Mouse (Mus musculus) myocyte (in vitro differentiated cells): ENCODE results near the gene Ncstn. TPM values are rescaled to one million over a fixed set of nuclear protein-coding genes. Genes with fewer than 3 reads are reported as not detected.

ENCODE experiments used
- H3K27me3 ChIP-seq: one replicate; pipeline ENCODE4 v1.6.1; 2011; ENCODE audit not compliant: control insufficient read depth, insufficient read depth, insufficient read length
- H3K36me3 ChIP-seq: one replicate; pipeline ENCODE4 v1.6.1; 2011; ENCODE audit not compliant: control insufficient read depth, insufficient read depth
- H3K4me2 ChIP-seq: one replicate; pipeline ENCODE4 v1.6.1; 2011; ENCODE audit warnings: low read depth, control low read depth
- H3K4me3 ChIP-seq: one replicate; pipeline ENCODE4 v1.5.1; 2011; ENCODE audit warnings: mild to moderate bottlenecking, control low read depth, moderate library complexity
- H3K79me2 ChIP-seq: one replicate; pipeline ENCODE4 v1.6.1; 2011; ENCODE audit not compliant: control insufficient read depth, insufficient read depth
- H3ac ChIP-seq: one replicate; pipeline ENCODE4 v1.6.1; 2011; ENCODE audit not compliant: control insufficient read depth, insufficient read length
- CEBPB ChIP-seq: IDR thresholded peaks from 2 replicates; pipeline ENCODE4 v1.6.1; 2011; ENCODE audit warnings: mild to moderate bottlenecking, moderate library complexity; ENCODE audit not compliant: poor library complexity, insufficient read depth, severe bottlenecking
- E2F4 ChIP-seq: IDR thresholded peaks from one replicate; pipeline ENCODE4 v1.6.1; 2011; ENCODE audit warnings: mild to moderate bottlenecking, control low read depth, moderate library complexity; ENCODE audit not compliant: insufficient read depth
- MAX ChIP-seq: IDR thresholded peaks from one replicate; pipeline ENCODE4 v1.6.1; 2011; ENCODE audit warnings: low read depth, mild to moderate bottlenecking, control low read depth
- MYOD1 ChIP-seq, 3 experiments: IDR thresholded peaks; one replicate each; pipeline ENCODE4 v1.6.1; 2011; ENCODE audit warnings: control low read depth in 2 of 3, low read depth in 2 of 3, mild to moderate bottlenecking in 2 of 3, moderate library complexity in 1 of 3; ENCODE audit not compliant: insufficient read length in 2 of 3, control insufficient read depth in 1 of 3
- MYOG ChIP-seq, 3 experiments: IDR thresholded peaks; one replicate each; pipeline ENCODE4 v1.6.1; 2011; ENCODE audit warnings: control low read depth in 2 of 3, low read depth in 2 of 3, mild to moderate bottlenecking in 2 of 3; ENCODE audit not compliant: insufficient read length in 2 of 3, control insufficient read depth in 1 of 3, insufficient read depth in 1 of 3
- POLR2A ChIP-seq: IDR thresholded peaks from one replicate; pipeline ENCODE4 v1.6.1; 2011; ENCODE audit warnings: low read depth, mild to moderate bottlenecking, control low read depth, moderate library complexity; ENCODE audit not compliant: insufficient read length
- POLR2AphosphoS2 ChIP-seq: IDR thresholded peaks from one replicate; pipeline ENCODE4 v1.6.1; 2011; ENCODE audit warnings: low read depth, control low read depth; ENCODE audit not compliant: insufficient read length
- REST ChIP-seq: IDR thresholded peaks from one replicate; pipeline ENCODE4 v1.6.1; 2011; ENCODE audit warnings: mild to moderate bottlenecking, control low read depth, moderate library complexity; ENCODE audit not compliant: insufficient read depth, insufficient read length
- SRF ChIP-seq: IDR thresholded peaks from one replicate; pipeline ENCODE4 v1.6.1; 2011; ENCODE audit warnings: low read depth; ENCODE audit not compliant: control insufficient read depth, insufficient read length
- TCF12 ChIP-seq: IDR thresholded peaks from one replicate; pipeline ENCODE4 v1.6.1; 2011; ENCODE audit warnings: mild to moderate bottlenecking, control low read depth; ENCODE audit not compliant: poor library complexity, insufficient read depth, severe bottlenecking
- TCF3 ChIP-seq: IDR thresholded peaks from one replicate; pipeline ENCODE4 v1.6.1; 2011; ENCODE audit warnings: low read depth, control low read depth; ENCODE audit not compliant: insufficient read length
- USF1 ChIP-seq: IDR thresholded peaks from one replicate; pipeline ENCODE4 v1.6.1; 2011; ENCODE audit warnings: low read depth, mild to moderate bottlenecking, control low read depth, moderate library complexity
- polyA plus RNA-seq: library from polyadenylated mRNA; unstranded; fragments of >200 nt; fragmentation: generic; extraction: Trizol; gene quantifications from one replicate; pipeline ENCODE4 v1.2.1, GENCODE M21; 2012; ENCODE audit warnings: missing spikeins

Ncstn gene
- polyA plus RNA-seq, 1 experiment: 49.7 TPM

GRCm38 (mm10) chr1:172025201-172025904, 57.2 kb downstream of the Ncstn start:
- no peaks in the 10 kb centered on the region for H3K36me3 ChIP-seq
- H3ac ChIP-seq: no peak overlapping the region
- H3K4me2 ChIP-seq: peak overlapping the region; percentile 82
- H3K79me2 ChIP-seq: peaks cover 3% of the 10 kb centered on the region
- peak overlapping the region; percentile 40 for H3K4me3 ChIP-seq
- no peaks in the 10 kb centered on the region for H3K27me3 ChIP-seq
- TF ChIP-seq POLR2AphosphoS2: no peak
- TF ChIP-seq MAX: no peak
- no peak for TF ChIP-seq USF1
- TF ChIP-seq CEBPB: no peak
- TF ChIP-seq POLR2A: no peak
- no peak for TF ChIP-seq TCF3
- no peak for TF ChIP-seq MYOD1 (IDR thresholded peaks at IDR 0.05; ENCODE audit: control insufficient read depth in 1 of 3, insufficient read length in 2 of 3, low read depth in 2 of 3)
- no peak for TF ChIP-seq MYOG (IDR thresholded peaks at IDR 0.05; ENCODE audit: control insufficient read depth in 1 of 3, insufficient read depth in 1 of 3, insufficient read length in 2 of 3, low read depth in 2 of 3)

- Histone ChIP-seq H3ac (no peak overlapping the region), H3K36me3 (no peaks in the 10 kb centered on the region), H3K27me3 (no peaks in the 10 kb centered on the region), H3K4me3 (no peak overlapping the region), H3K79me2 (peaks cover 3% of the 10 kb centered on the region), H3K4me2 (no peak overlapping the region)
- no peak for TF ChIP-seq POLR2A
Measured at GRCm38 (mm10) chr1:172024140-172024895, 58.3 kb downstream of the Ncstn start.

GRCm38 (mm10) chr1:172019863-172020521, 62.6 kb downstream of the Ncstn start:
- H3K36me3 ChIP-seq: no peaks in the 10 kb centered on the region
- H3K27me3 ChIP-seq: no peaks in the 10 kb centered on the region
- H3K4me3 ChIP-seq: no peak overlapping the region
- TF ChIP-seq MYOG (IDR thresholded peaks at IDR 0.05; ENCODE audit: control insufficient read depth in 1 of 3, insufficient read depth in 1 of 3, insufficient read length in 2 of 3, low read depth in 2 of 3) (no peak), POLR2A (no peak), REST (no peak), MYOD1 (IDR thresholded peaks at IDR 0.05; ENCODE audit: control insufficient read depth in 1 of 3, insufficient read length in 2 of 3, low read depth in 2 of 3) (no peak), MAX (no peak), SRF (no peak), POLR2AphosphoS2 (no peak), CEBPB (no peak), TCF3 (no peak), E2F4 (no peak), USF1 (no peak), TCF12 (no peak)
- H3ac ChIP-seq: no peak overlapping the region
- peaks cover 3% of the 10 kb centered on the region for H3K79me2 ChIP-seq
- no peak overlapping the region for H3K4me2 ChIP-seq

GRCm38 (mm10) chr1:172019339-172019738, 63.3 kb downstream of the Ncstn start:
- peaks cover 3% of the 10 kb centered on the region for H3K79me2 ChIP-seq
- no peak overlapping the region for H3ac ChIP-seq
- no peak overlapping the region for H3K4me3 ChIP-seq
- H3K4me2 ChIP-seq: no peak overlapping the region
- TF ChIP-seq POLR2A: no peak
- no peak for TF ChIP-seq TCF3
- no peak for TF ChIP-seq POLR2AphosphoS2
- TF ChIP-seq REST: no peak
- TF ChIP-seq E2F4: no peak
- H3K36me3 ChIP-seq: no peaks in the 10 kb centered on the region
- H3K27me3 ChIP-seq: no peaks in the 10 kb centered on the region
